Comparison of ENCODE assay signal across 35 mouse cellular contexts in the genomic region with DNA sequence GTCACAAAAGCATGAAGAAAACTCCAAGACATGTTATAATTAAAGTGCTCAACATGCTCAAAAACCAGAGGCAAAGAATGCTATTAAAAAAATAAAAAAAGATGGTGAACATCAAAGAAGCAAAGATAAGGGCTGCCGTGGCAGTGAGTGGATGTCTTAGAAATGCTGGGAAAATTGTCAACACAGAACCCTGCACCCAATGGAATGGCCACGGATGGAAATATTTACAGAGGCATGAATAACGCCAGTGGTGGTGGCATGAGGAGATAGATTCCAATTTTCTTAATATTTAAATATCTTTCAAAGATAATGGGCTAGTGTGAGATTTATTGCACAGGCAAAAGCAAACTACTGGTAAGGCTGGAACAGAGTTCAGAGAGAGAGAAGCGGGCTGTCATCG.
"Had no signal": no experiment of that assay in that cellular context is flagged by ENCODE, and none has a peak within 500 bp of the region (broad histone marks: within the 10 kb centered on the region; RNA-seq: fewer than 3 reads in every experiment).

No protein-coding gene starts in this region.

- H3K4me1 ChIP-seq: heart, embryonic 10.5 days; heart, embryonic 12.5 days; heart, embryonic 13.5 days; heart, embryonic 15.5 days; hindbrain, embryonic 10.5 days; hindbrain, embryonic 12.5 days; hindbrain, embryonic 13.5 days; intestine, embryonic 15.5 days; kidney, embryonic 15.5 days had no signal

- H3K9me3 ChIP-seq: heart, embryonic 10.5 days; heart, embryonic 12.5 days; heart, embryonic 13.5 days; heart, embryonic 15.5 days; hindbrain, embryonic 10.5 days; hindbrain, embryonic 12.5 days; intestine, embryonic 15.5 days; kidney, embryonic 15.5 days had no signal

- DNase-seq: heart, adult 2 months; heart, postnatal 10 days; heart, postnatal 14 days; heart, postnatal 36 days; heart, postnatal 4 days; kidney, adult 11 months; kidney, adult 18-20 months; kidney, adult 2 months; kidney, adult 8-10 months; kidney, adult 9 months; kidney, postnatal 10 days; kidney, postnatal 14 days; kidney, postnatal 25 days; kidney, postnatal 36 days; kidney, postnatal 4 days; layer of hippocampus, adult 9-11 months had no signal

- ATAC-seq: hindbrain, embryonic 16.5 days; hindbrain, postnatal 0 days; inflammation-experienced regulatory T-cells, adult 6 months; intestine, embryonic 15.5 days; intestine, embryonic 16.5 days; intestine, postnatal 0 days had no signal

- H3K9ac ChIP-seq: heart, embryonic 12.5 days; heart, embryonic 13.5 days; heart, embryonic 15.5 days; hindbrain, embryonic 12.5 days; hindbrain, embryonic 13.5 days; hindbrain, embryonic 14.5 days; hindbrain, embryonic 15.5 days; intestine, embryonic 15.5 days; kidney, embryonic 15.5 days had no signal

- H3K4me2 ChIP-seq: heart, embryonic 11.5 days; heart, embryonic 12.5 days; heart, embryonic 13.5 days; heart, embryonic 15.5 days; hindbrain, embryonic 12.5 days; hindbrain, embryonic 13.5 days; hindbrain, embryonic 14.5 days; hindbrain, embryonic 15.5 days; intestine, embryonic 15.5 days; kidney, embryonic 15.5 days had no signal

- H3K27me3 ChIP-seq: heart, embryonic 12.5 days; heart, embryonic 13.5 days; heart, embryonic 15.5 days; hindbrain, embryonic 12.5 days; hindbrain, embryonic 13.5 days; hindbrain, embryonic 15.5 days; intestine, embryonic 15.5 days; kidney, embryonic 15.5 days had no signal

- H3K4me3 ChIP-seq: heart, adult 2 months; heart, embryonic 10.5 days; heart, embryonic 12.5 days; heart, embryonic 13.5 days; heart, embryonic 15.5 days; hindbrain, embryonic 10.5 days; hindbrain, embryonic 12.5 days; hindbrain, embryonic 13.5 days; hindbrain, embryonic 15.5 days; intestine, embryonic 15.5 days; kidney, embryonic 15.5 days; layer of hippocampus, adult 2 months had no signal

- H3K27ac ChIP-seq: heart, adult 2 months; heart, embryonic 10.5 days; heart, embryonic 13.5 days; heart, embryonic 15.5 days; hindbrain, embryonic 10.5 days; hindbrain, embryonic 12.5 days; hindbrain, embryonic 13.5 days; hindbrain, embryonic 14.5 days; hindbrain, embryonic 15.5 days; hindbrain, postnatal 0 days; intestine, embryonic 15.5 days; kidney, embryonic 15.5 days; kidney, postnatal 0 days; layer of hippocampus, adult 2 months had no signal

- H3K36me3 ChIP-seq: heart, embryonic 10.5 days; heart, embryonic 12.5 days; heart, embryonic 13.5 days; heart, embryonic 15.5 days; hindbrain, embryonic 10.5 days; hindbrain, embryonic 12.5 days; hindbrain, embryonic 13.5 days; hindbrain, embryonic 15.5 days; intestine, embryonic 15.5 days; kidney, embryonic 15.5 days had no signal
